Mouse (Mus musculus) G1E (cell line): ENCODE data around the gene Azin2. TPM values are rescaled to one million over a fixed set of nuclear protein-coding genes. Genes with fewer than 3 reads are reported as not detected.
A peak's percentile ranks its signal among the peaks of the same experiment; 100 is the strongest.

Source experiments
- ATAC-seq: 2 replicates; pipeline ENCODE4 v1.8.0; 2016; ENCODE audit warnings: mild to moderate bottlenecking; ENCODE audit not compliant: insufficient number of reproducible peaks, poor library complexity, low FRiP score, severe bottlenecking; ENCODE audit errors: extremely low read depth
- DNase-seq: peaks from one replicate; pipeline ENCODE4 v3.0.0; 2012; ENCODE audit warnings: low spot score
- H3K27me3 ChIP-seq: 2 replicates; pipeline ENCODE4 v1.6.1; 2012; ENCODE audit warnings: mild to moderate bottlenecking, low read length, inconsistent platforms; ENCODE audit not compliant: insufficient read depth
- H3K36me3 ChIP-seq: replicated peaks from 2 replicates; pipeline ENCODE3; 2012; ENCODE audit warnings: mild to moderate bottlenecking, inconsistent platforms
- H3K4me1 ChIP-seq: 2 replicates; pipeline ENCODE4 v1.6.1; 2012; ENCODE audit warnings: low read depth, low read length, inconsistent platforms, mixed read lengths; ENCODE audit not compliant: insufficient read depth
- H3K4me3 ChIP-seq: 2 replicates; pipeline ENCODE4 v1.5.1; 2012; ENCODE audit warnings: low read depth, mild to moderate bottlenecking, inconsistent platforms, low read length, moderate library complexity, mixed read lengths
- H3K9me3 ChIP-seq: replicated peaks from 2 replicates; pipeline ENCODE4 v1.6.1; 2012; ENCODE audit warnings: inconsistent platforms
- CTCF ChIP-seq: IDR thresholded peaks from 2 replicates; pipeline ENCODE4 v1.5.1; 2012; ENCODE audit warnings: low read depth, low read length, inconsistent platforms, mixed read lengths
- GATA1 ChIP-seq: IDR thresholded peaks from 2 replicates; pipeline ENCODE4 v1.6.1; 2012; ENCODE audit warnings: borderline replicate concordance, low read length, inconsistent platforms, mixed read lengths
- GATA2 ChIP-seq: IDR thresholded peaks from 2 replicates; pipeline ENCODE4 v1.6.1; 2012; ENCODE audit warnings: low read depth, low read length, inconsistent platforms, borderline replicate concordance
- POLR2AphosphoS5 ChIP-seq: IDR thresholded peaks from 2 replicates; pipeline ENCODE4 v1.6.1; 2012; ENCODE audit warnings: low read depth, low read length, inconsistent platforms; ENCODE audit not compliant: insufficient replicate concordance
- TAL1 ChIP-seq: conservative IDR thresholded peaks from 2 replicates; pipeline ENCODE4 v1.6.1; 2012; ENCODE audit warnings: low read depth, low read length, inconsistent platforms, mixed read lengths
- polyA plus RNA-seq: library from polyadenylated mRNA; stranded (reverse); fragments of >175 nt; gene quantifications from 2 replicates; pipeline ENCODE4 v1.2.3, GENCODE M21; 2012
- total RNA-seq, 2 experiments: library from RNA; stranded (forward) in 1 of 2; stranded (reverse) in 1 of 2; fragments of 200-1000 nt in 1 of 2; fragments of >200 nt in 1 of 2; fragmentation: Nextera tagmentation in 1 of 2; gene quantifications; 2 replicates each; pipeline ENCODE4 v1.2.3; 2014 to 2017

Azin2 gene
- total and polyA plus RNA-seq, 3 experiments, result not detected

GRCm38 (mm10) chr4:128885540-128885939, 76.7 kb downstream of the Azin2 start:
- Histone ChIP-seq H3K9me3 (peaks cover 11% of the 10 kb centered on the region), H3K4me1 (no peaks in the 10 kb centered on the region), H3K36me3 (no peaks in the 10 kb centered on the region), H3K4me3 (no peak overlapping the region), H3K27me3 (peaks cover 5% of the 10 kb centered on the region; the same call in 1 of the 2 replicates)
- DNase-seq (no peak), ATAC-seq (no peak)
- no peak for TF ChIP-seq POLR2AphosphoS5
- no peak for TF ChIP-seq GATA1
- no peak for TF ChIP-seq TAL1

- Histone ChIP-seq H3K9me3 (peaks cover 11% of the 10 kb centered on the region), H3K4me1 (no peaks in the 10 kb centered on the region), H3K4me3 (no peak overlapping the region), H3K36me3 (no peaks in the 10 kb centered on the region), H3K27me3 (peaks cover 5% of the 10 kb centered on the region; the same call in 1 of the 2 replicates)
- no peak for DNase-seq
- no peak for ATAC-seq
- TF ChIP-seq POLR2AphosphoS5 (no peak), GATA1 (no peak), CTCF (no peak), TAL1 (no peak), GATA2 (no peak)
These were observed 77.5 kb downstream of the Azin2 start for GRCm38 (mm10) chr4:128884711-128885095.

- no peaks in the 10 kb centered on the region for H3K36me3 ChIP-seq
- TF ChIP-seq GATA1 (no peak), POLR2AphosphoS5 (no peak), GATA2 (no peak), TAL1 (no peak), CTCF (no peak)
- no peak for ATAC-seq
- peak overlapping the region; percentile 4; the same call in 1 of the 2 replicates for H3K4me3 ChIP-seq
- H3K27me3 ChIP-seq, result peaks cover 5% of the 10 kb centered on the region; the same call in 1 of the 2 replicates
- no peaks in the 10 kb centered on the region for H3K4me1 ChIP-seq
- DNase-seq, result no peak
- H3K9me3 ChIP-seq, result peaks cover 11% of the 10 kb centered on the region
These were observed 78.2 kb downstream of the Azin2 start for GRCm38 (mm10) chr4:128883801-128884710.

GRCm38 (mm10) chr4:128883379-128883781, 78.9 kb downstream of the Azin2 start, which contains the start of gene Trim62:
Trim62 (plus strand) TSS chr4:128883580.
- H3K4me1 ChIP-seq, result no peaks in the 10 kb centered on the region
- H3K4me3 ChIP-seq, result peak within 1 kb of the TSS; percentile 4; the same call in 1 of the 2 replicates
- H3K27me3 ChIP-seq, result peaks cover 5% of the 10 kb centered on the region; the same call in 1 of the 2 replicates
- DNase-seq (no peak), ATAC-seq (no peak)
- H3K9me3 ChIP-seq, result peaks cover 11% of the 10 kb centered on the region
- no peaks in the 10 kb centered on the region for H3K36me3 ChIP-seq
- no peak for TF ChIP-seq POLR2AphosphoS5
- TF ChIP-seq GATA1, result no peak
- TF ChIP-seq TAL1, result no peak

Other genes starting within 250 kb of the Azin2 start
- not detected in 2 replicates for gene A3galt2, start 207.1 kb downstream of the Azin2 start, total RNA-seq (2014; fragmentation: Nextera tagmentation)
- 0.12 and 0.16 TPM in 2 replicates for gene A3galt2, start 207.1 kb downstream of the Azin2 start, total RNA-seq (2017)
- gene A3galt2, start 207.1 kb downstream of the Azin2 start, polyA plus RNA-seq, result not detected in 2 replicates
- gene Zfp362, start 156.4 kb downstream of the Azin2 start, total RNA-seq (2014; fragmentation: Nextera tagmentation), result 26.6 and 39.5 TPM in 2 replicates
- 1.6 and 2.2 TPM in 2 replicates for gene Zfp362, start 156.4 kb downstream of the Azin2 start, total RNA-seq (2017)
- 70.0 and 73.8 TPM in 2 replicates for gene Zfp362, start 156.4 kb downstream of the Azin2 start, polyA plus RNA-seq
- gene Trim62, start 78.9 kb downstream of the Azin2 start, total RNA-seq (2014; fragmentation: Nextera tagmentation), result not detected in 2 replicates
- gene Trim62, start 78.9 kb downstream of the Azin2 start, total RNA-seq (2017), result 0.12 and 0.16 TPM in 2 replicates
- gene Trim62, start 78.9 kb downstream of the Azin2 start, polyA plus RNA-seq, result not detected in 2 replicates
- 103 TPM in 2 replicates for gene Ak2, start 29.5 kb upstream of the Azin2 start, total RNA-seq (2014; fragmentation: Nextera tagmentation)
- gene Ak2, start 29.5 kb upstream of the Azin2 start, total RNA-seq (2017), result 209 and 214 TPM in 2 replicates
- 166 and 196 TPM in 2 replicates for gene Ak2, start 29.5 kb upstream of the Azin2 start, polyA plus RNA-seq
- 10.8 and 14.2 TPM in 2 replicates for gene Rnf19b, start 95.8 kb upstream of the Azin2 start, total RNA-seq (2014; fragmentation: Nextera tagmentation)
- 76.9 and 87.2 TPM in 2 replicates for gene Rnf19b, start 95.8 kb upstream of the Azin2 start, total RNA-seq (2017)
- gene Rnf19b, start 95.8 kb upstream of the Azin2 start, polyA plus RNA-seq, result 42.8 and 48.1 TPM in 2 replicates
- not detected in 2 replicates for gene Tmem54, start 143.1 kb upstream of the Azin2 start, total RNA-seq (2014; fragmentation: Nextera tagmentation)
- gene Tmem54, start 143.1 kb upstream of the Azin2 start, total RNA-seq (2017), result not detected in 2 replicates
- gene Tmem54, start 143.1 kb upstream of the Azin2 start, polyA plus RNA-seq, result not detected in 2 replicates
- 1.1 TPM in 1 of 2 replicates, not detected in the other for gene Hpca, start 159.6 kb upstream of the Azin2 start, total RNA-seq (2014; fragmentation: Nextera tagmentation)
- not detected in 2 replicates for gene Hpca, start 159.6 kb upstream of the Azin2 start, total RNA-seq (2017)
- gene Hpca, start 159.6 kb upstream of the Azin2 start, polyA plus RNA-seq, result not detected in 2 replicates
- 25.0 and 31.2 TPM in 2 replicates for gene Fndc5, start 174.6 kb upstream of the Azin2 start, total RNA-seq (2014; fragmentation: Nextera tagmentation)
- 6.5 and 7.2 TPM in 2 replicates for gene Fndc5, start 174.6 kb upstream of the Azin2 start, total RNA-seq (2017)
- 6.7 and 9.4 TPM in 2 replicates for gene Fndc5, start 174.6 kb upstream of the Azin2 start, polyA plus RNA-seq
- gene S100pbp, start 227.3 kb upstream of the Azin2 start, total RNA-seq (2014; fragmentation: Nextera tagmentation), result 124 and 145 TPM in 2 replicates
- 47.9 and 57.6 TPM in 2 replicates for gene S100pbp, start 227.3 kb upstream of the Azin2 start, total RNA-seq (2017)
- gene S100pbp, start 227.3 kb upstream of the Azin2 start, polyA plus RNA-seq, result 3.4 and 4.5 TPM in 2 replicates
- 106 and 115 TPM in 2 replicates for gene Yars, start 227.3 kb upstream of the Azin2 start, total RNA-seq (2014; fragmentation: Nextera tagmentation)
- 74.5 and 79.1 TPM in 2 replicates for gene Yars, start 227.3 kb upstream of the Azin2 start, total RNA-seq (2017)
- gene Yars, start 227.3 kb upstream of the Azin2 start, polyA plus RNA-seq, result 65.8 and 74.8 TPM in 2 replicates